Mouse (Mus musculus) E14TG2a.4 (cell line): ENCODE results near the gene Syne3.

Experiments
- H3K27me3 ChIP-seq: 2 replicates; pipeline ENCODE4 v1.6.1; 2014; ENCODE audit warnings: low read length, control low read depth; ENCODE audit not compliant: insufficient read depth
- H3K36me3 ChIP-seq: 2 replicates; pipeline ENCODE4 v1.6.1; 2014; ENCODE audit warnings: low read length, control low read depth; ENCODE audit not compliant: insufficient read depth
- H3K4me1 ChIP-seq: replicated peaks from 2 replicates; pipeline ENCODE4 v1.6.1; 2014; ENCODE audit warnings: low read depth, low read length, control low read depth
- H3K4me3 ChIP-seq: replicated peaks from 2 replicates; pipeline ENCODE4 v1.5.1; 2014; ENCODE audit warnings: mild to moderate bottlenecking, low read length
- H3K9me3 ChIP-seq: 2 replicates; pipeline ENCODE4 v1.6.1; 2014; ENCODE audit warnings: low read length, control low read depth
- CTCF ChIP-seq: conservative IDR thresholded peaks from 2 replicates; pipeline ENCODE4 v1.5.1; 2014; ENCODE audit warnings: low read length
- NANOG ChIP-seq: IDR thresholded peaks from 2 replicates; pipeline ENCODE4 v1.6.1; 2014; ENCODE audit warnings: borderline replicate concordance, low read length, mixed read lengths
- POU5F1 ChIP-seq: IDR thresholded peaks from 2 replicates; pipeline ENCODE4 v1.6.1; 2014; ENCODE audit warnings: low read length, borderline replicate concordance

Gene Syne3

DNA sequence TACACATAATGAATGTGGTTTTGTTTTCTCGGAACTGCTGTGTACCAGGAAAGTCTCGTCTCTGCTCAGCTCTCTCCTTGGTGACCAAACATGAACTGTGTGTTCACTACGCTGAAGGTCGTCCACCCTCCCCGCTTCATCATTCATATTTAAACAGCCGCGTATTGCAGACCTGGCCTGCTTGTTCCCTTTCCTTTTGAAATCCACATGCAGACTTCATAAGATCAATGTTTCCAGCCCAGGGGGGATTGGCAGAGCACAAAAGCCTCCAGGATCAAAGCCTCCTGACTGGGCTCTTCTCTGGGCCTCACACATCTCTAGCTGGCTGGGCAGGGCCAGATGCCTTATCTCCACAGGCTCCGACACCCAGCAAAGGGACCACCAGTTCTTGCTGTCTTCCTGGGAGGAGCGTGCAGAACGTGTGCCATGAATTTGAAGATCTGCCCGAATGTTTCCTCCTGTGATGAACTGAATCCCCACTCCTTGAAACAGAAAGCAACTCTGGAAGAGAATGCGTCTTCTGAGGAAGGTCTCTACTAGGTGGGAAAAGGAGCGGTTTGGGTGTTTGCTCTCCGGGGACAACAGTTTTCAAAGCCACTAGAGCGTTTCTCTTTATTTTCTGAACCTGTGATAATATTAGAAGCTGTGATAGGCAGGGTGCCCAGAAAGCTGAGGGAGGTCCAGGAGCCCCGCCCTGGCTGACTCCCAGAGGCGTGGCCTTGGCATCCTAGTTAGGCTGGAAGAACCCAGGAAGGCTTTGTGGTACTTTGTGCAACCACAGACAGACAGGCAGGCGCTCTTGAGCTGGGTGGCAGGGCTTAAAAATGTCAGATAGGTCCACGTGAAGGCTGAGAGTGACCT lies 10.0 kb upstream of the Syne3 start:
- H3K27me3 ChIP-seq, result peaks cover 25% of the 10 kb centered on the region
- TF ChIP-seq CTCF, result no peak
- no peak for TF ChIP-seq POU5F1
- TF ChIP-seq NANOG, result peak; percentile 30; the same call in 1 of the 2 replicates
- peaks cover 51% of the 10 kb centered on the region for H3K4me1 ChIP-seq
- 0 out of 2 replicates have a peak, but pooled peaks cover 4% of the 10 kb centered on the region for H3K9me3 ChIP-seq
- H3K36me3 ChIP-seq, result no peaks in the 10 kb centered on the region
- 0 out of 2 replicates have a peak overlapping the region, but pooled peaks have one; percentile 4 for H3K4me3 ChIP-seq

DNA sequence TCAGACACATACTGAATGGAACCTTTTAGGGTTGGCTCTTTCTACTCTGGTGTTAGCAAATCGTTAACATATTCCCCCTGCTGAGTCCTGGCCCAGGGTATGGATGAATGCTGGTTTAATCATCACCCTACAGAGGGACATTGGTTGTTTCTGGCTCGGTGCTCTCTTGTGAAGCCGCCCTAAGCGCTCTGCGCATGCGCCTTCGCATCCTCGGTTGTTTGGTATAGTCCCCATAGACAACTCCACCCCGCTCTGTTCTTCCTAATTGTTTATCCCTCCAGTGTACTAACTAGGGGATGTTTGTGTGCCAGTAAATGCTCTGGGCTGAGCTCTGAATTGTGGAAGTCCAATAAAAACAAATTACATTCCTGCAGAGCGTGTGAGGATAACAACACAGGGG lies 7.0 kb upstream of the Syne3 start:
- H3K4me1 ChIP-seq, result peaks cover 50% of the 10 kb centered on the region
- H3K4me3 ChIP-seq, result no peak overlapping the region
- H3K27me3 ChIP-seq, result peaks cover 31% of the 10 kb centered on the region
- 0 out of 2 replicates have a peak, but pooled peaks cover 4% of the 10 kb centered on the region for H3K9me3 ChIP-seq
- no peaks in the 10 kb centered on the region for H3K36me3 ChIP-seq
- TF ChIP-seq CTCF (no peak), NANOG (no peak), POU5F1 (no peak)

DNA sequence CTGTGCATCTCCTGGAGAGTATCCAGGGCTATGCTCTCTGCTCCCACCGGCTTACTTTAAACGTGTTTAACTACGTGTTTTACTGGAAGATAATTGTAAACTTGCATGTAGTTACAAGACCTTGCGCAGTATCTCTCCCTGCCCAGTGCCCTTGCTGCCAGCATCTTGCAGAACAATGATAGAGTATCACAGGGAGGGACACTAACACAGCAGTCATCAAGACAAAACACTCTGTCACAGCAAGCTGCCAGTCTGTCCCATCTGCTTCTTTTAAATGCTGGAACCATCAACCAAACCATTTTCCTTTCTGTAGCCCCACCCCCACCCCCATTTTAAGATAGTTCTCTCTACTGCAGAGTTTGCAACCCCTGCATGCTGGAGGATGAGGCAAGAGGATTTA lies 6.6 kb upstream of the Syne3 start:
- H3K27me3 ChIP-seq, result peaks cover 35% of the 10 kb centered on the region
- TF ChIP-seq CTCF (no peak), NANOG (no peak), POU5F1 (no peak)
- no peak overlapping the region for H3K4me3 ChIP-seq
- H3K9me3 ChIP-seq, result 0 out of 2 replicates have a peak, but pooled peaks cover 4% of the 10 kb centered on the region
- no peaks in the 10 kb centered on the region for H3K36me3 ChIP-seq
- H3K4me1 ChIP-seq, result peaks cover 50% of the 10 kb centered on the region

DNA sequence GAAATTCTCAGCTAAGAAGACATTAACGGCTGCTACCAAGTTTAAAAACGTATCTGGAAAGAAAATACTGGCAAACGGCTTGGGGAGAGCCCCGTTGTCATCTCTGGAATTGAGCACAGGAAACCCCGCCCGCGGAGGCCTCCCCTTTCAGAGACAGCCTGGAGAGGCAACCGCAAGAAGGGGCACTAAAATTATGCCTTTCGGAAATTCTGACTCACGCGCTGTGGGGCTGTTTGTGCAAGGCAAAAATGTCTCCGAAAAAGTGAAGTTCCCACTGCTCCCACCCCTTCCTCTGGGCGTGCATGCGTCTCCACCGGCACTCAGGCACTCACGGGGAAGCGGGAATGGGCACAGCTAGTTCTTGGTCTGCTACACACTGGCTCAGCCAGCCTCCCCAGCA lies 3.5 kb upstream of the Syne3 start:
- H3K4me1 ChIP-seq, result peaks cover 59% of the 10 kb centered on the region
- H3K36me3 ChIP-seq, result no peaks in the 10 kb centered on the region
- peaks cover 64% of the 10 kb centered on the region for H3K27me3 ChIP-seq
- TF ChIP-seq CTCF (no peak), POU5F1 (no peak), NANOG (no peak)
- peak overlapping the region; percentile 51 for H3K4me3 ChIP-seq
- 0 out of 2 replicates have a peak, but pooled peaks cover 4% of the 10 kb centered on the region for H3K9me3 ChIP-seq

DNA sequence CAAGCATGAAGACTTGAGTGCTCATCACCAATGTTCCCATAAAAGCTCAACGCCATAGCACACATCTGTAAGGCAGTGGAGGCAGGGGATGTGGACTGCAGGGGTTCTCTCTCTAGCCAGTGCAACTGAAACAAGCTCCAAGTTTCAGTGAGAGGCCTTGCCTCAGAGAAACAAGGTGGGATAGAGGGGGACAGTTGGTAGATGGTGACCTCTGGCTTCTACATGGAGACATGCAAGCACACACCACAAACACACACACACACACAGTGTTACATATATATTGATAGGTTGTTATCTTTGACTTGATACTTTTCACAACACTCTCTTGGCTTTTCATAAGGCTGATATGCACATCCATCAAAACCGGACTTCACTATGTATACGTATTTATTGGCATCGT lies 2.7 kb upstream of the Syne3 start:
- peaks cover 71% of the 10 kb centered on the region for H3K27me3 ChIP-seq
- no peak for TF ChIP-seq CTCF
- TF ChIP-seq POU5F1, result no peak
- TF ChIP-seq NANOG, result no peak
- no peaks in the 10 kb centered on the region for H3K36me3 ChIP-seq
- 0 out of 2 replicates have a peak, but pooled peaks cover 4% of the 10 kb centered on the region for H3K9me3 ChIP-seq
- no peak overlapping the region for H3K4me3 ChIP-seq
- H3K4me1 ChIP-seq, result peaks cover 66% of the 10 kb centered on the region

DNA sequence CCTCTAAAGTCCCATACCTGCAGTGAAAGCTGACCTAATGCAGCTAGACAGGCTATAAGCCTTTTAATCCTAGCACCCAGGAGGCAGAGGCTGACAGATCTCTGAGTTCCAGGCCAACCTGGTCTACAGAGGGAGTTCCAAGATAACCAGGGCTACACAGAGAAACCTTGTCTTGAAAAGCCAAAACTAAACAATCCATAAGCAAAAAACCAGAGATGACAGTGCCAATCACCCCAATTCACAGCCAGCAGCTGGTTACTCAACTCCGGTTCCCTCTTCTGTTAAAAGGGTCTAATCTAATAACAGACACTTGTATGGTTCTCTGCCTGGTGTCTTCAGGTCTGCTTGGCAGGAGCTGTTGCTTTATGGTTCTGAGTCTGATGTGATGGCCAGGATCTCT lies 2.0 kb upstream of the Syne3 start:
- Histone ChIP-seq H3K4me1 (peaks cover 69% of the 10 kb centered on the region), H3K36me3 (no peaks in the 10 kb centered on the region), H3K27me3 (peaks cover 75% of the 10 kb centered on the region), H3K4me3 (no peak overlapping the region), H3K9me3 (0 out of 2 replicates have a peak, but pooled peaks cover 4% of the 10 kb centered on the region)
- no peak for TF ChIP-seq POU5F1
- TF ChIP-seq CTCF, result no peak
- no peak for TF ChIP-seq NANOG

DNA sequence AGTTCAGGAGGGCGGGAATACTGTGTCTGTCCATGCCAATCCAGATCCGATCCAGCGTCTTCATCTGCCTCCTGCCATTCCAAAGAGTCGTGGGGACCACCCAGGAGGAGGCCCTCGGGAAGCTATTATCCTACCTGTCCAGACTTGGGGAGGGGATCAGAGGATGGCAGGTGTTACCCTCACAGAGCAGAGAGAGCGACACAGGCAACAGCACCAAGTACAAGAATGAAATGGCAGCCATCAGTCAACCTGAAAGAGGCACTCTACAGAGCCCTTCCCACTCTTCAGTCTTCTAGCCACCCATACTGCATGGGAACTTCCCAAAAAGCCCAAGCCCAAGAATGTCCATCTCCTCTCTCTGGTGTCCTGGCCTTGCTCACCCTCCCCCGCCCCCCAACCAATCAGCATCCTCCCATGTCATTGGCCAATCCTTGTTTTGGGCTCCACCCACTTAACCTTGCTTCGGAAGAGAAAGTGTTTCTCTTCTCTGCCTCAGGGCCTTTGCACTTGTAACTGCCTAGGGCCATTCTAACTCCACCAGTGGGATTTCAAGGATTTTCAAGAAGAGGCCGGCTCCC lies 693 bp upstream of the Syne3 start:
- Histone ChIP-seq H3K27me3 (peaks cover 75% of the 10 kb centered on the region), H3K9me3 (no peaks in the 10 kb centered on the region), H3K4me1 (peaks cover 78% of the 10 kb centered on the region), H3K36me3 (no peaks in the 10 kb centered on the region), H3K4me3 (peak overlapping the region; percentile 87)
- TF ChIP-seq POU5F1 (no peak), CTCF (no peak), NANOG (no peak)

DNA sequence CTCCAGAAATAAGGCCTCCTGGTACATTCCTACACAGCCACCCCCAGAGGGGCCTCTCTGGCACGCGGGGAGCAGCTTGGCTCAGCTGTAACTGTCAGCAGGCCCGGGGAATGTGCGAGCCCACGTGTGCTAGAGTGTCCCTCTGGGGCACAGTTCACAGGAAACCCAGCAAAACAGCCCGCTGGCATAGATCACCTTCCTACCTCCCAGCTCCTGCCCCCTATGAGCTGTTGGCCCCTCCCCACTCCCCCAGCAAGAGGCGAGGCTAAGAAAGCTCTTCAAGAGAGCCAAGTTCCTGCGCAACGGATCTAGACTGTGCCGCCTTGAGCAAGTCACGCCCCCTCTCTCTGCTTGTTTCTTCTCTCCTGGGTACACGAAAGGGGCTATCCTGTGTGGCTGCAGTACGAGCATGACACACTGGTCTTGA lies 844 bp downstream of the Syne3 start:
- Histone ChIP-seq H3K36me3 (no peaks in the 10 kb centered on the region), H3K4me1 (peaks cover 91% of the 10 kb centered on the region), H3K27me3 (peaks cover 65% of the 10 kb centered on the region), H3K4me3 (peak overlapping the region; percentile 87), H3K9me3 (no peaks in the 10 kb centered on the region)
- TF ChIP-seq CTCF (no peak), NANOG (no peak), POU5F1 (no peak)
